ENCODE assay signal across 8 mouse cellular contexts in genomic region chr11:61417945-61418551, GRCm38 (mm10). TPM values are rescaled to one million over a fixed set of nuclear protein-coding genes. Genes with fewer than 3 reads are reported as not detected.
DNase-seq lines count a peak whose midpoint lies in the region; ATAC-seq and TF ChIP-seq lines count a peak whose summit lies in the region.

No protein-coding gene starts in this region.

- no peaks in the 10 kb centered on the region for H3K27me3 ChIP-seq in embryonic facial prominence, embryonic 15.5 days
- H3K27me3 ChIP-seq in heart, embryonic 16.5 days (ENCODE audit: control insufficient read depth, insufficient read depth, low read length), result no peaks in the 10 kb centered on the region
- no peaks in the 10 kb centered on the region for H3K27me3 ChIP-seq in liver, embryonic 16.5 days (ENCODE audit: control insufficient read depth, insufficient read depth, low read depth, low read length)
- no peaks in the 10 kb centered on the region for H3K27me3 ChIP-seq in neural tube, embryonic 14.5 days (ENCODE audit: control insufficient read depth, insufficient read depth, low read length)
- H3K27me3 ChIP-seq in testis, adult 2 months (ENCODE audit: control insufficient read depth, insufficient read depth, low read length), result no peaks in the 10 kb centered on the region

- no peak overlapping the region for H3K4me2 ChIP-seq in embryonic facial prominence, embryonic 15.5 days (replicated peaks)
- H3K4me2 ChIP-seq in heart, embryonic 16.5 days (ENCODE audit: low read depth, low read length), result no peak overlapping the region
- no peak overlapping the region for H3K4me2 ChIP-seq in liver, embryonic 16.5 days (ENCODE audit: low read depth, low read length)
- no peak overlapping the region for H3K4me2 ChIP-seq in neural tube, embryonic 14.5 days (ENCODE audit: low read depth, low read length)

- ATAC-seq in embryonic facial prominence, embryonic 15.5 days (ENCODE audit: insufficient number of reproducible peaks, low FRiP score, low TSS enrichment, low read depth), result peak; percentile 60; the same call in 1 of the 2 replicates
- ATAC-seq in heart, embryonic 16.5 days (replicated peaks; ENCODE audit: extremely low read depth, insufficient read depth, low FRiP score), result peak; percentile 49; the same call in 1 of the 2 replicates
- 0 out of 2 replicates have a peak, but pooled peaks have one; percentile 35 for ATAC-seq in liver, embryonic 16.5 days (ENCODE audit: low read depth)
- peak; percentile 79 for ATAC-seq in neural tube, embryonic 14.5 days (ENCODE audit: low read depth)

- peak; percentile 79 to 80 for DNase-seq in B cell, adult 2 months
- DNase-seq in adrenal gland, postnatal 25 days, result peak; percentile 74
- DNase-seq in kidney, postnatal 25 days, result peak; percentile 87 to 91

- no peaks in the 10 kb centered on the region for H3K4me1 ChIP-seq in embryonic facial prominence, embryonic 15.5 days
- no peaks in the 10 kb centered on the region for H3K4me1 ChIP-seq in heart, embryonic 16.5 days (ENCODE audit: control insufficient read depth, insufficient read depth, low read length)
- H3K4me1 ChIP-seq in liver, embryonic 16.5 days (ENCODE audit: control insufficient read depth, low read depth, low read length), result no peaks in the 10 kb centered on the region
- H3K4me1 ChIP-seq in neural tube, embryonic 14.5 days (ENCODE audit: control insufficient read depth, insufficient read depth, low read length), result no peaks in the 10 kb centered on the region
- no peaks in the 10 kb centered on the region for H3K4me1 ChIP-seq in testis, adult 2 months (ENCODE audit: control insufficient read depth, insufficient read depth, low read length)

- H3K36me3 ChIP-seq in embryonic facial prominence, embryonic 15.5 days, result no peaks in the 10 kb centered on the region
- no peaks in the 10 kb centered on the region for H3K36me3 ChIP-seq in heart, embryonic 16.5 days (ENCODE audit: control insufficient read depth, insufficient read depth)
- no peaks in the 10 kb centered on the region for H3K36me3 ChIP-seq in liver, embryonic 16.5 days (ENCODE audit: control insufficient read depth, insufficient read depth)
- H3K36me3 ChIP-seq in neural tube, embryonic 14.5 days (ENCODE audit: control insufficient read depth, insufficient read depth, low read length), result no peaks in the 10 kb centered on the region
- no peaks in the 10 kb centered on the region for H3K36me3 ChIP-seq in testis, adult 2 months (ENCODE audit: control insufficient read depth, insufficient read depth, low read length)

- no peak for TF ChIP-seq POLR2A in testis, adult 2 months (IDR thresholded peaks at IDR 0.05; ENCODE audit: control insufficient read depth, low read depth, low read length)

- TF ChIP-seq CTCF in testis, adult 2 months (IDR thresholded peaks at IDR 0.05; ENCODE audit: control insufficient read depth, insufficient read depth, insufficient replicate concordance, low read depth, low read length), result peak; percentile 85; the same call in 1 of the 2 replicates

- H3K9ac ChIP-seq in embryonic facial prominence, embryonic 15.5 days, result no peak overlapping the region
- H3K9ac ChIP-seq in heart, embryonic 16.5 days (ENCODE audit: low read length), result no peak overlapping the region
- H3K9ac ChIP-seq in liver, embryonic 16.5 days (ENCODE audit: low read depth, low read length), result no peak overlapping the region
- no peak overlapping the region for H3K9ac ChIP-seq in neural tube, embryonic 14.5 days (replicated peaks; ENCODE audit: low read depth, low read length)

- no peaks in the 10 kb centered on the region for H3K9me3 ChIP-seq in embryonic facial prominence, embryonic 15.5 days (replicated peaks)
- H3K9me3 ChIP-seq in heart, embryonic 16.5 days (replicated peaks; ENCODE audit: control insufficient read depth, low read length), result 0 out of 2 replicates have a peak, but pooled peaks cover 3% of the 10 kb centered on the region
- peaks cover 2% of the 10 kb centered on the region; the same call in 1 of the 2 replicates for H3K9me3 ChIP-seq in liver, embryonic 16.5 days (replicated peaks; ENCODE audit: control insufficient read depth, low read length)
- H3K9me3 ChIP-seq in neural tube, embryonic 14.5 days (ENCODE audit: control insufficient read depth, low read length), result no peaks in the 10 kb centered on the region

- WGBS in embryonic facial prominence, embryonic 15.5 days, result 26% methylated on average over 6 of the region's 6 CpGs
- 22% methylated on average over 6 of the region's 6 CpGs for WGBS in heart, embryonic 16.5 days
- WGBS in liver, embryonic 16.5 days (ENCODE audit: insufficient replicate concordance), result 26% methylated on average over 6 of the region's 6 CpGs
- 28% methylated on average over 6 of the region's 6 CpGs for WGBS in neural tube, embryonic 14.5 days

- no peak overlapping the region for H3K4me3 ChIP-seq in embryonic facial prominence, embryonic 15.5 days (replicated peaks)
- H3K4me3 ChIP-seq in heart, embryonic 16.5 days (ENCODE audit: low read length), result no peak overlapping the region
- H3K4me3 ChIP-seq in liver, embryonic 16.5 days (ENCODE audit: low read depth, low read length), result no peak overlapping the region
- H3K4me3 ChIP-seq in neural tube, embryonic 14.5 days (ENCODE audit: low read depth, low read length), result no peak overlapping the region
- no peak overlapping the region for H3K4me3 ChIP-seq in testis, adult 2 months (ENCODE audit: control insufficient read depth, low read depth, low read length)

- no peak overlapping the region for H3K27ac ChIP-seq in embryonic facial prominence, embryonic 15.5 days (replicated peaks)
- no peak overlapping the region for H3K27ac ChIP-seq in heart, embryonic 16.5 days (ENCODE audit: low read length)
- no peak overlapping the region for H3K27ac ChIP-seq in liver, embryonic 16.5 days (ENCODE audit: low read length)
- H3K27ac ChIP-seq in neural tube, embryonic 14.5 days (ENCODE audit: low read depth, low read length), result no peak overlapping the region
- no peak overlapping the region for H3K27ac ChIP-seq in testis, adult 2 months (ENCODE audit: control insufficient read depth, insufficient read depth, low read depth, low read length)

RNA-seq across cellular contexts. Expression of gene Rnf112, which starts 35.9 kb away (rescaled TPM):
- total RNA-seq in adrenal gland, postnatal 25 days (2021), result 1.2 and 2.4 TPM in 2 replicates
- polyA plus RNA-seq in embryonic facial prominence, embryonic 15.5 days (2015; fragmentation: Nextera tagmentation; extraction: Ambion mirVana), result 1.4 and 2.1 TPM in 2 replicates
- 0.07 and 0.29 TPM in 2 replicates for polyA plus RNA-seq in heart, embryonic 16.5 days (2015; fragmentation: Nextera tagmentation; extraction: Ambion mirVana)
- polyA plus RNA-seq in liver, embryonic 16.5 days (2015; fragmentation: Nextera tagmentation; extraction: Ambion mirVana), result 0.07 TPM in 2 replicates
- 7.2 and 9.3 TPM in 2 replicates for polyA plus RNA-seq in neural tube, embryonic 14.5 days (2014; fragmentation: Nextera tagmentation; extraction: Ambion mirVana)
- 18.2 and 18.4 TPM in 2 replicates for polyA plus RNA-seq in testis, adult 2 months (2012; rRNA removed)

RNA-seq across cellular contexts. Expression of gene Slc47a1, which starts 39.9 kb away (rescaled TPM):
- total RNA-seq in adrenal gland, postnatal 25 days (2021), result 1.8 and 2.1 TPM in 2 replicates
- polyA plus RNA-seq in embryonic facial prominence, embryonic 15.5 days (2015; fragmentation: Nextera tagmentation; extraction: Ambion mirVana), result 0.88 and 0.89 TPM in 2 replicates
- polyA plus RNA-seq in heart, embryonic 16.5 days (2015; fragmentation: Nextera tagmentation; extraction: Ambion mirVana), result 25.0 and 26.8 TPM in 2 replicates
- polyA plus RNA-seq in liver, embryonic 16.5 days (2015; fragmentation: Nextera tagmentation; extraction: Ambion mirVana), result 20.0 and 23.6 TPM in 2 replicates
- polyA plus RNA-seq in neural tube, embryonic 14.5 days (2014; fragmentation: Nextera tagmentation; extraction: Ambion mirVana), result 0.19 TPM in 1 of 2 replicates, not detected in the other
- polyA plus RNA-seq in testis, adult 2 months (2012; rRNA removed), result 0.82 and 1.4 TPM in 2 replicates
